Mouse (Mus musculus) urinary bladder, postnatal 14 days (tissue): ENCODE results near the gene Pcyt1a.

Experiments
- DNase-seq: peaks from one replicate; pipeline ENCODE4 v3.0.0; 2021; ENCODE audit warnings: low spot score

Pcyt1a gene

GRCm38 (mm10) chr16:32430474-32431046 lies at the start of gene Pcyt1a:
TSS of gene Pcyt1a (plus strand) at chr16:32430921.
- peak; percentile 89 for DNase-seq

GRCm38 (mm10) chr16:32382901-32383300 lies 47.8 kb upstream of the Pcyt1a start:
- DNase-seq = no peak

- no peak for DNase-seq
Measured at GRCm38 (mm10) chr16:32384885-32385284, 45.8 kb upstream of the Pcyt1a start.

- DNase-seq = no peak
Measured at GRCm38 (mm10) chr16:32386826-32387225, 43.9 kb upstream of the Pcyt1a start.

GRCm38 (mm10) chr16:32389049-32389448 lies 41.7 kb upstream of the Pcyt1a start:
- no peak for DNase-seq

GRCm38 (mm10) chr16:32389841-32390240 lies 40.9 kb upstream of the Pcyt1a start:
- DNase-seq = no peak

- DNase-seq = no peak
Measured at GRCm38 (mm10) chr16:32390882-32391281, 39.8 kb upstream of the Pcyt1a start.

GRCm38 (mm10) chr16:32395679-32396540 lies 34.8 kb upstream of the Pcyt1a start:
- no peak for DNase-seq

GRCm38 (mm10) chr16:32396541-32396835 lies 34.2 kb upstream of the Pcyt1a start:
- DNase-seq = no peak

- DNase-seq = no peak
Measured at GRCm38 (mm10) chr16:32398206-32398605, 32.5 kb upstream of the Pcyt1a start.

- no peak for DNase-seq
Measured at GRCm38 (mm10) chr16:32400267-32400666, 30.5 kb upstream of the Pcyt1a start, which contains the start of gene Tm4sf19. TSS of gene Tm4sf19 (plus strand) at chr16:32400506.

- no peak for DNase-seq
Measured at GRCm38 (mm10) chr16:32401335-32401965, 29.3 kb upstream of the Pcyt1a start.

- no peak for DNase-seq
Measured at GRCm38 (mm10) chr16:32402818-32403217, 27.9 kb upstream of the Pcyt1a start.

- no peak for DNase-seq
Measured at GRCm38 (mm10) chr16:32405716-32406115, 25.0 kb upstream of the Pcyt1a start.

GRCm38 (mm10) chr16:32406671-32407070 lies 24.1 kb upstream of the Pcyt1a start:
- no peak for DNase-seq

- no peak for DNase-seq
Measured at GRCm38 (mm10) chr16:32407730-32408129, 23.0 kb upstream of the Pcyt1a start.

- no peak for DNase-seq
Measured at GRCm38 (mm10) chr16:32417457-32417856, 13.3 kb upstream of the Pcyt1a start.

GRCm38 (mm10) chr16:32419517-32420483 lies 10.9 kb upstream of the Pcyt1a start, which contains the start of gene Tctex1d2:
TSS of gene Tctex1d2 (plus strand) at chr16:32419702.
- DNase-seq = peak; percentile 95

GRCm38 (mm10) chr16:32427506-32427905 lies 3.2 kb upstream of the Pcyt1a start:
- DNase-seq = no peak

- DNase-seq = no peak
Measured at GRCm38 (mm10) chr16:32431047-32431591, 398 bp downstream of the Pcyt1a start.

GRCm38 (mm10) chr16:32431926-32432325 lies 1.2 kb downstream of the Pcyt1a start:
- DNase-seq = no peak

- DNase-seq = no peak
Measured at GRCm38 (mm10) chr16:32433138-32433537, 2.4 kb downstream of the Pcyt1a start.
